Mouse (Mus musculus) cerebellum, adult 2 months (tissue): ENCODE data around the gene Hnf1a.

Experiments used
- CTCF ChIP-seq: fragments of 200-500 bp; IDR thresholded peaks from 2 replicates; pipeline ENCODE4 v1.5.1; 2011; ENCODE audit warnings: low read depth, mild to moderate bottlenecking, control low read depth, low read length, moderate library complexity, borderline replicate concordance; ENCODE audit not compliant: insufficient read depth
- POLR2A ChIP-seq: fragments of 200-500 bp; IDR thresholded peaks from 2 replicates; pipeline ENCODE4 v1.6.1; 2011; ENCODE audit warnings: low read length, control low read depth, borderline replicate concordance; ENCODE audit not compliant: insufficient read depth

- TF ChIP-seq CTCF (no peak), POLR2A (no peak)
Observed at GRCm38 (mm10) chr5:114969609-114970215, 1.2 kb downstream of the Hnf1a start.
